Mouse (Mus musculus): Measurements from ENCODE around the gene Slc48a1.

GRCm38 (mm10) chr15:97748964-97749363 is 29.4 kb upstream of the Slc48a1 start:
- TF ChIP-seq CTCF (conservative IDR thresholded peaks at IDR 0.05; ENCODE audit: low read length) (no peak), POU5F1 (IDR thresholded peaks at IDR 0.05; ENCODE audit: borderline replicate concordance, low read length) (no peak), NANOG (IDR thresholded peaks at IDR 0.05; ENCODE audit: borderline replicate concordance, low read length) (no peak)
